Mouse (Mus musculus) embryonic fibroblast, embryonic 13.5 days (primary cell): ENCODE results near the gene Rhoc.

Experiments used
- CTCF ChIP-seq: IDR thresholded peaks from 2 replicates; pipeline ENCODE4 v1.5.1; 2011; ENCODE audit warnings: mild to moderate bottlenecking, control low read depth, low read length, moderate library complexity, borderline replicate concordance; ENCODE audit not compliant: insufficient read depth
- POLR2A ChIP-seq: IDR thresholded peaks from 2 replicates; pipeline ENCODE4 v1.6.1; 2011; ENCODE audit warnings: low read depth, mild to moderate bottlenecking, control low read depth, low read length, moderate library complexity

GRCm38 (mm10) chr3:104817991-104818748 lies 30.0 kb downstream of the Rhoc start, which contains the start of gene Mov10:
- TF ChIP-seq POLR2A, result peak; percentile 45
- TF ChIP-seq CTCF, result no peak
